Mouse (Mus musculus): ENCODE measurements around the gene F10. TPM values are rescaled to one million over a fixed set of nuclear protein-coding genes. Genes with fewer than 3 reads are reported as not detected.

F10 gene
- polyA plus RNA-seq (2012; rRNA removed) = 2.5 and 2.7 TPM in 2 replicates

GRCm38 (mm10) chr8:13037015-13037414 lies at the start of gene F10:
Gene F10, plus strand, starts transcription at chr8:13037308.
- Histone ChIP-seq H3K36me3 (ENCODE audit: control insufficient read depth, insufficient read depth, low read length) (no peaks in the 10 kb centered on the region), H3K4me3 (ENCODE audit: extremely low read depth, insufficient read depth, insufficient read length) (no peak within 1 kb of the TSS), H3K27me3 (ENCODE audit: control insufficient read depth, insufficient read depth, low read length) (no peaks in the 10 kb centered on the region), H3K4me1 (ENCODE audit: control insufficient read depth, insufficient read depth, insufficient read length) (no peaks in the 10 kb centered on the region), H3K27ac (ENCODE audit: insufficient read depth, low read length) (no peak within 1 kb of the TSS)
- DNase-seq (ENCODE audit: low read depth in 1 of 2, low spot score in 2 of 2) = no peak
- no peak for TF ChIP-seq POLR2A (IDR thresholded peaks at IDR 0.05; ENCODE audit: low read depth, low read length)
- no peak for TF ChIP-seq CTCF (IDR thresholded peaks at IDR 0.05; ENCODE audit: extremely low read depth, insufficient read depth, insufficient read length, insufficient replicate concordance)
- 80% methylated on average over 7 of the region's 7 CpGs for WGBS

DNA sequence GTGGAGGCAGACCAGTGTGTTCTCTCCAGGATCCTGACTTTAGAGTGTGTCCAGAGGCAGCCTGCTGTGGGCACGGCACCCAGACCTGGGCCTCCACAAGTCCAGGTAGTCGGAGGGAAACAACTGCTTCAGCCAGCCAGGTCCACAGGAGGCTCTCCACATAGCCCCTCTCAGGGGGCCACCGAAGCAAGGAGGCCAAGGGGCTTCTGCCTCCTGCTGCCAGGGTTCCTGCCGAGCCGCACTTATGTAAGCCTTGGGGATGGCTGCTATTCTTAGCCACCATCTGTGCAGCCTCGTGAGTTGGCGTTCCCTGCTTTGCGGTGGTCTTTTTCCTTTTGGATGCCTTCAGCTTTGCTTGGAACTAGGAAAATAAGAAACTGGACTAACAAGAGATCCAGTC lies 49.5 kb upstream of the F10 start:
- TF ChIP-seq CTCF (IDR thresholded peaks at IDR 0.05; ENCODE audit: extremely low read depth, insufficient read depth, insufficient read length, insufficient replicate concordance) = no peak
- no peak for TF ChIP-seq POLR2A (IDR thresholded peaks at IDR 0.05; ENCODE audit: low read depth, low read length)
- H3K27me3 ChIP-seq (ENCODE audit: control insufficient read depth, insufficient read depth, low read length) = no peaks in the 10 kb centered on the region
- H3K27ac ChIP-seq (ENCODE audit: insufficient read depth, low read length) = no peak overlapping the region
- H3K4me3 ChIP-seq (ENCODE audit: extremely low read depth, insufficient read depth, insufficient read length) = no peak overlapping the region
- H3K36me3 ChIP-seq (ENCODE audit: control insufficient read depth, insufficient read depth, low read length) = no peaks in the 10 kb centered on the region
- DNase-seq (ENCODE audit: low read depth in 1 of 2, low spot score in 2 of 2) = no peak
- no peaks in the 10 kb centered on the region for H3K4me1 ChIP-seq (ENCODE audit: control insufficient read depth, insufficient read depth, insufficient read length)
- 89% methylated on average over 8 of the region's 8 CpGs for WGBS

GRCm38 (mm10) chr8:12988722-12989430 lies 48.2 kb upstream of the F10 start:
- 78% methylated on average over 13 of the region's 13 CpGs for WGBS
- H3K4me3 ChIP-seq (ENCODE audit: extremely low read depth, insufficient read depth, insufficient read length) = no peak overlapping the region
- DNase-seq (ENCODE audit: low read depth in 1 of 2, low spot score in 2 of 2) = no peak
- H3K27ac ChIP-seq (ENCODE audit: insufficient read depth, low read length) = no peak overlapping the region
- no peaks in the 10 kb centered on the region for H3K27me3 ChIP-seq (ENCODE audit: control insufficient read depth, insufficient read depth, low read length)
- H3K36me3 ChIP-seq (ENCODE audit: control insufficient read depth, insufficient read depth, low read length) = no peaks in the 10 kb centered on the region
- no peak for TF ChIP-seq CTCF (IDR thresholded peaks at IDR 0.05; ENCODE audit: extremely low read depth, insufficient read depth, insufficient read length, insufficient replicate concordance)
- TF ChIP-seq POLR2A (IDR thresholded peaks at IDR 0.05; ENCODE audit: low read depth, low read length) = no peak
- H3K4me1 ChIP-seq (ENCODE audit: control insufficient read depth, insufficient read depth, insufficient read length) = no peaks in the 10 kb centered on the region

- H3K27ac ChIP-seq (ENCODE audit: insufficient read depth, low read length) = no peak overlapping the region
- WGBS = 81% methylated on average over 10 of the region's 10 CpGs
- TF ChIP-seq CTCF (IDR thresholded peaks at IDR 0.05; ENCODE audit: extremely low read depth, insufficient read depth, insufficient read length, insufficient replicate concordance) = no peak
- no peak for TF ChIP-seq POLR2A (IDR thresholded peaks at IDR 0.05; ENCODE audit: low read depth, low read length)
- no peaks in the 10 kb centered on the region for H3K36me3 ChIP-seq (ENCODE audit: control insufficient read depth, insufficient read depth, low read length)
- H3K4me3 ChIP-seq (ENCODE audit: extremely low read depth, insufficient read depth, insufficient read length) = no peak overlapping the region
- no peaks in the 10 kb centered on the region for H3K27me3 ChIP-seq (ENCODE audit: control insufficient read depth, insufficient read depth, low read length)
- DNase-seq (ENCODE audit: low read depth in 1 of 2, low spot score in 2 of 2) = no peak
- no peaks in the 10 kb centered on the region for H3K4me1 ChIP-seq (ENCODE audit: control insufficient read depth, insufficient read depth, insufficient read length)
These were observed 45.7 kb upstream of the F10 start for GRCm38 (mm10) chr8:12991411-12991810.

DNA sequence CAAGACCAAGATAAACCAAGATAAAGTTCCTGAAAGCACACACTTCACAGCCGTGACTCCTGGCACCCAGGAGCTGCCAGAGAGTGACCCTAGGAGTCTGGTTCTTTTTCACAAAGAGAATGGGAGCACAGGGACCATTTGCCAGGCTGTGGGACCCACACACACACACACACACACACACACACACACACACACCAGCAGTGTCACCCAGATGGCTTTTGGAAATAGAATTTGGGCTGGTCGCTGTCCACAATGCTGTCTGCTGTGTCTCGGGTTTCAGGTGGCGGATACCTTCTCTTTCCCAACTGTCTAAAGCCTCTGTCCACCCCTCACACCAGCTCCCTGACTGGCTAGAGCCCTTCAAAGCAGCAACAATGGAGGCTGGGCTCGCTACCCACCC lies 42.6 kb upstream of the F10 start:
- no peak overlapping the region for H3K27ac ChIP-seq (ENCODE audit: insufficient read depth, low read length)
- TF ChIP-seq CTCF (IDR thresholded peaks at IDR 0.05; ENCODE audit: extremely low read depth, insufficient read depth, insufficient read length, insufficient replicate concordance) (no peak), POLR2A (IDR thresholded peaks at IDR 0.05; ENCODE audit: low read depth, low read length) (no peak)
- WGBS = 85% methylated on average over 5 of the region's 5 CpGs
- no peaks in the 10 kb centered on the region for H3K36me3 ChIP-seq (ENCODE audit: control insufficient read depth, insufficient read depth, low read length)
- H3K4me3 ChIP-seq (ENCODE audit: extremely low read depth, insufficient read depth, insufficient read length) = no peak overlapping the region
- H3K4me1 ChIP-seq (ENCODE audit: control insufficient read depth, insufficient read depth, insufficient read length) = no peaks in the 10 kb centered on the region
- no peak for DNase-seq (ENCODE audit: low read depth in 1 of 2, low spot score in 2 of 2)
- H3K27me3 ChIP-seq (ENCODE audit: control insufficient read depth, insufficient read depth, low read length) = no peaks in the 10 kb centered on the region

GRCm38 (mm10) chr8:12995481-12995880 lies 41.6 kb upstream of the F10 start:
- H3K27ac ChIP-seq (ENCODE audit: insufficient read depth, low read length) = no peak overlapping the region
- H3K4me3 ChIP-seq (ENCODE audit: extremely low read depth, insufficient read depth, insufficient read length) = no peak overlapping the region
- no peak for DNase-seq (ENCODE audit: low read depth in 1 of 2, low spot score in 2 of 2)
- no peak for TF ChIP-seq POLR2A (IDR thresholded peaks at IDR 0.05; ENCODE audit: low read depth, low read length)
- no peak for TF ChIP-seq CTCF (IDR thresholded peaks at IDR 0.05; ENCODE audit: extremely low read depth, insufficient read depth, insufficient read length, insufficient replicate concordance)
- WGBS = 83% methylated on average over 5 of the region's 5 CpGs
- H3K27me3 ChIP-seq (ENCODE audit: control insufficient read depth, insufficient read depth, low read length) = no peaks in the 10 kb centered on the region
- H3K36me3 ChIP-seq (ENCODE audit: control insufficient read depth, insufficient read depth, low read length) = no peaks in the 10 kb centered on the region
- H3K4me1 ChIP-seq (ENCODE audit: control insufficient read depth, insufficient read depth, insufficient read length) = no peaks in the 10 kb centered on the region

DNA sequence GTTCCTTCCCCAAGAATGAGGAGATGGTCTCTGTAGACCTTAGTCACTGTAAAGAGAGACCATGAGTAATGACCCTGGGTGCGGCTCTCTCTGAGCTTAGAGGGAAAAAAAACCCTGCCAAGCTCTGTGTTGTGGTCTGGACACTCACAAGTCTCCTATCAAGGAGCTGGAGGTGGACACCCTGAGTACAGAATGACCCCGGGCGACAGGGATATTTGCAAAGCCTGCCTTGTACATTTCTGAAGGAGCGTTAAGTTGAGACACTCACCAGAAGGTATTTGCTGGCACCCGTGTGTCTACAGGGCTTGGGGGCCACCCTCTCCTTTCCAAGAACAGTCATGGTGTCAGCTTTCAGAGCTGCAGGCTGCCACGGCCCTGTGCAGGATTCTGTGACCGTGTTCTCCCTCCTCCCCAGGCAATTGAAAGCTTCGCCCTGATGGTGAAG lies 40.3 kb upstream of the F10 start:
- H3K36me3 ChIP-seq (ENCODE audit: control insufficient read depth, insufficient read depth, low read length) = no peaks in the 10 kb centered on the region
- DNase-seq (ENCODE audit: low read depth in 1 of 2, low spot score in 2 of 2) = no peak
- TF ChIP-seq POLR2A (IDR thresholded peaks at IDR 0.05; ENCODE audit: low read depth, low read length) = no peak
- no peak for TF ChIP-seq CTCF (IDR thresholded peaks at IDR 0.05; ENCODE audit: extremely low read depth, insufficient read depth, insufficient read length, insufficient replicate concordance)
- H3K4me1 ChIP-seq (ENCODE audit: control insufficient read depth, insufficient read depth, insufficient read length) = no peaks in the 10 kb centered on the region
- no peaks in the 10 kb centered on the region for H3K27me3 ChIP-seq (ENCODE audit: control insufficient read depth, insufficient read depth, low read length)
- H3K4me3 ChIP-seq (ENCODE audit: extremely low read depth, insufficient read depth, insufficient read length) = no peak overlapping the region
- no peak overlapping the region for H3K27ac ChIP-seq (ENCODE audit: insufficient read depth, low read length)
- 83% methylated on average over 8 of the region's 8 CpGs for WGBS

Data from spleen, adult 2 months (tissue).